Mouse (Mus musculus) limb, embryonic 11.5 days (tissue): ENCODE results near the gene Dnmbp. TPM values are rescaled to one million over a fixed set of nuclear protein-coding genes. Genes with fewer than 3 reads are reported as not detected.

Experiments used
- ATAC-seq: fragments of 200-750 bp; cut with Nextera tagmentation; 2 replicates; pipeline ENCODE4 v1.8.0; 2017; ENCODE audit warnings: low read depth; ENCODE audit not compliant: insufficient number of reproducible peaks, low FRiP score, low TSS enrichment
- DNase-seq: peaks from one replicate; pipeline ENCODE4 v3.0.0-alpha.2; 2015; ENCODE audit warnings: low spot score
- H3K27ac ChIP-seq: fragments of 300-500 bp; sonication (generic); replicated peaks from 2 replicates; pipeline ENCODE4 v1.5.1; 2014; ENCODE audit warnings: low read depth, mild to moderate bottlenecking, low read length
- H3K27me3 ChIP-seq: fragments of 300-500 bp; sonication (generic); 2 replicates; pipeline ENCODE4 v1.6.1; 2014; ENCODE audit warnings: mild to moderate bottlenecking, low read length, mixed read lengths; ENCODE audit not compliant: control insufficient read depth, insufficient read depth
- H3K36me3 ChIP-seq: fragments of 300-500 bp; sonication (generic); 2 replicates; pipeline ENCODE4 v1.6.1; 2014; ENCODE audit warnings: mild to moderate bottlenecking, low read length, moderate library complexity, mixed read lengths; ENCODE audit not compliant: control insufficient read depth, insufficient read depth
- H3K4me1 ChIP-seq: fragments of 300-500 bp; sonication (generic); 2 replicates; pipeline ENCODE4 v1.6.1; 2014; ENCODE audit warnings: low read length, mixed read lengths; ENCODE audit not compliant: control insufficient read depth, insufficient read depth
- H3K4me2 ChIP-seq: fragments of 300-500 bp; sonication (generic); 2 replicates; pipeline ENCODE4 v1.6.1; 2014; ENCODE audit warnings: low read depth, mild to moderate bottlenecking, moderate library complexity; ENCODE audit not compliant: severe bottlenecking
- H3K4me3 ChIP-seq: fragments of 300-500 bp; sonication (generic); 2 replicates; pipeline ENCODE4 v1.5.1; 2014; ENCODE audit warnings: low read depth, low read length
- H3K9ac ChIP-seq: fragments of 300-500 bp; sonication (generic); 2 replicates; pipeline ENCODE4 v1.6.1; 2014; ENCODE audit warnings: mild to moderate bottlenecking, low read length
- H3K9me3 ChIP-seq: fragments of 300-500 bp; sonication (generic); 2 replicates; pipeline ENCODE4 v1.6.1; 2016; ENCODE audit warnings: low read length; ENCODE audit not compliant: control insufficient read depth
- WGBS: fragments of 180-500 bp; shearing (Covaris S2); extraction: QIAGEN DNeasy Blood & Tissue Kit; methylation state at CpG from one replicate; pipeline ENCODE4 v1.1.7; 2014; 5-methylcytosine and 5-hydroxymethylcytosine counted together
- polyA plus RNA-seq: library from polyadenylated mRNA; unstranded; fragments of >200 nt; fragmentation: Nextera tagmentation; extraction: Ambion mirVana; gene quantifications from 2 replicates; pipeline ENCODE4 v1.2.1, GENCODE M21; 2014

Gene Dnmbp
- 25.1 and 26.0 TPM in 2 replicates for polyA plus RNA-seq

GRCm38 (mm10) chr19:43939769-43940689 lies at the start of gene Dnmbp:
Gene Dnmbp (minus strand): TSS chr19:43940191.
- no peak within 1 kb of the TSS for H3K27ac ChIP-seq
- no peaks in the 10 kb centered on the region for H3K4me1 ChIP-seq
- DNase-seq (peak; percentile 87), ATAC-seq (peak; percentile 67; the same call in 1 of the 2 replicates)
- H3K27me3 ChIP-seq: no peaks in the 10 kb centered on the region
- H3K9me3 ChIP-seq: no peaks in the 10 kb centered on the region
- 5% methylated on average over 57 of the region's 94 CpGs for WGBS
- H3K4me2 ChIP-seq: peak within 1 kb of the TSS; percentile 69
- peak within 1 kb of the TSS; percentile 66 for H3K4me3 ChIP-seq
- no peaks in the 10 kb centered on the region for H3K36me3 ChIP-seq
- peak within 1 kb of the TSS; percentile 84 for H3K9ac ChIP-seq

GRCm38 (mm10) chr19:43986069-43986794 lies 46.2 kb upstream of the Dnmbp start, which contains the start of gene Cpn1:
Gene Cpn1 (minus strand): TSS chr19:43986556.
- 23% methylated on average over 30 of the region's 30 CpGs for WGBS
- H3K4me3 ChIP-seq: no peak within 1 kb of the TSS
- no peak for ATAC-seq
- DNase-seq: peak; percentile 27
- H3K9me3 ChIP-seq: no peaks in the 10 kb centered on the region
- peak within 1 kb of the TSS; percentile 24; the same call in 1 of the 2 replicates for H3K4me2 ChIP-seq
- no peaks in the 10 kb centered on the region for H3K36me3 ChIP-seq
- no peaks in the 10 kb centered on the region for H3K27me3 ChIP-seq
- no peaks in the 10 kb centered on the region for H3K4me1 ChIP-seq
- H3K9ac ChIP-seq: no peak within 1 kb of the TSS
- H3K27ac ChIP-seq: no peak within 1 kb of the TSS

DNA sequence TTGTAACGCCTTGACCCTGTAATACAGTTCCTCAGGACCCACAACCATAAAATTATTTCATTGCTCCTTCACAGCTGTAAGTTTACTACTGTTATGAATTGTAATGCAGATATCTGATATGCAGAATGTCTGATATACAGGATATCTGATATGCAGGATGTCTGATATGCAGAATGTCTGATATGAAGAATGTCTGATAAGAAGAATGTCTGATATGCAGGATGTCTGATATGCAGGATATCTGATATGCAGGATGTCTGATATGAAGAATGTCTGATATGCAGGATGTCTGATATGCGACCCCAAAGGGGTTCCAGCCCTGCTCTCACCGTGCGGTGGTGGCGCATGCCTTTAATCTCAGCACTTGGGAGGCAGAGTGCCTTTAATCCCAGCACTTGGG lies 42.0 kb upstream of the Dnmbp start:
- no peak overlapping the region for H3K4me2 ChIP-seq
- no peaks in the 10 kb centered on the region for H3K9me3 ChIP-seq
- ATAC-seq (no peak), DNase-seq (no peak)
- no peak overlapping the region for H3K4me3 ChIP-seq
- no peaks in the 10 kb centered on the region for H3K36me3 ChIP-seq
- H3K27me3 ChIP-seq: no peaks in the 10 kb centered on the region
- no peak overlapping the region for H3K9ac ChIP-seq
- no peak overlapping the region for H3K27ac ChIP-seq
- 91% methylated on average over 5 of the region's 5 CpGs for whole genome bisulfite sequencing
- H3K4me1 ChIP-seq: no peaks in the 10 kb centered on the region

GRCm38 (mm10) chr19:43980711-43981110 lies 40.7 kb upstream of the Dnmbp start:
- no peak overlapping the region for H3K4me2 ChIP-seq
- no peak overlapping the region for H3K27ac ChIP-seq
- no peak overlapping the region for H3K9ac ChIP-seq
- DNase-seq: no peak
- no peaks in the 10 kb centered on the region for H3K36me3 ChIP-seq
- H3K27me3 ChIP-seq: no peaks in the 10 kb centered on the region
- H3K4me3 ChIP-seq: no peak overlapping the region
- no peak for ATAC-seq
- no peaks in the 10 kb centered on the region for H3K9me3 ChIP-seq
- WGBS: 93% methylated on average over 17 of the region's 17 CpGs
- no peaks in the 10 kb centered on the region for H3K4me1 ChIP-seq

DNA sequence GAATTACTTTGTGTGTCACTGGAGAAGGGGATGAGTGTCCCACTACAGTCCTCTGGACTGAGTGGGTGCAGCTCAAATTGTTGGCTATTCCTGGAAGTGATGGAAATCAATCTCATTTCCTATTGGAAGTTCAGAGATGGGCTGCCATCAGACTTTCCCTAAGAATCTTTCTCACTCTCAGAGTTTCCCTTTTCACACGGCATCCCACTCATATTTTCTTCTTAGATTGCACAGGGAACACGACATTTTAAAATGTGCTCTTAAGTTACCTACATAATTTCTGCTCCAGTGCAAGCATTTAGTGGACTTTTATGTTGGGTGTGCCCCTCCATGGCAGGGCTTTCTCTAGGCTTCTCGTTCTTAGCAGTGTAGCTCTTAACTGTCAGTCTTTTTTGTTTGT lies 37.8 kb upstream of the Dnmbp start:
- Histone ChIP-seq H3K27me3 (no peaks in the 10 kb centered on the region), H3K36me3 (no peaks in the 10 kb centered on the region), H3K4me3 (no peak overlapping the region), H3K4me2 (no peak overlapping the region), H3K9ac (no peak overlapping the region), H3K4me1 (no peaks in the 10 kb centered on the region), H3K27ac (no peak overlapping the region), H3K9me3 (no peaks in the 10 kb centered on the region)
- 83% methylated on average over 3 of the region's 3 CpGs for WGBS
- no peak for DNase-seq
- ATAC-seq: no peak

DNA sequence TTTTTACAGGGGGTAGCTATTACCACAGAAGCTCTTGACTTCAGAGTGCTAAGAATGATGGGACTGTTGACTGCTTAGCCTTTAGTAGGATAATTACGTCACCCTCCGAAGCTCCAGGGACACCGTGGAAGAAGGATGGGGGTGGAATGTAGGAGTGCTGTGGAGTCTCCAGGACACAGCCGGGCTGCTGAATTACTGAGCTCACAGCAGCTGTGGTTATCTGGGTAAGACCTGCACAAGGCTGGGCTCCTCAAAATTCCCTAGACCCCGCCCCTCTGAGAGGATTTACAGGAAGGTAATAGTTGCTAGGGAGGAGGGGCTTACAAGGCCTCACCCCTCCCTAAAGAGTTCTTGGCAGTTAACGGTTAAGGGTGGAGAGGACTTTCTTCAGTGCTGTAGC lies 36.7 kb upstream of the Dnmbp start:
- H3K9me3 ChIP-seq: no peaks in the 10 kb centered on the region
- no peak overlapping the region for H3K4me2 ChIP-seq
- H3K27me3 ChIP-seq: no peaks in the 10 kb centered on the region
- H3K4me1 ChIP-seq: no peaks in the 10 kb centered on the region
- ATAC-seq (no peak), DNase-seq (no peak)
- no peak overlapping the region for H3K27ac ChIP-seq
- no peaks in the 10 kb centered on the region for H3K36me3 ChIP-seq
- no peak overlapping the region for H3K4me3 ChIP-seq
- 60% methylated on average over 6 of the region's 6 CpGs for WGBS
- no peak overlapping the region for H3K9ac ChIP-seq

DNA sequence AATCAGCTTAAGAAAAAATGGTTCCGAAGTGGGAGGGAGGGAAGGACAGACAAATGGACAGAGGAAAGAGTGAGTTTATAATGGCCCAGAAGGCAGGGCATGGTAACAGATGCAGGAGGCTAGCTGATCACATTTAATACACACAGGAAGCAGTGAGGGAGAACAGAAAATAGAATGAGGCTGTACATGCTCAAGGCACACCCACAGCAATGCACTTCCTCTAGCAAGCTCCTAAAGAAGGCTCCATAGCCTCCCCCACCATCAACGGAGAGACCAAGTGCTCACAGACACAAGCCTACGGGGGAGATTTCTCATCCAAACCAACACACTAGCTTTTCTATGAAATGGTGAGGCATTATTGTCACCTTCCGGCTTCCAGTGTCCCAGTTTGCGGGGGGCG lies 34.2 kb upstream of the Dnmbp start:
- no peak overlapping the region for H3K9ac ChIP-seq

DNA sequence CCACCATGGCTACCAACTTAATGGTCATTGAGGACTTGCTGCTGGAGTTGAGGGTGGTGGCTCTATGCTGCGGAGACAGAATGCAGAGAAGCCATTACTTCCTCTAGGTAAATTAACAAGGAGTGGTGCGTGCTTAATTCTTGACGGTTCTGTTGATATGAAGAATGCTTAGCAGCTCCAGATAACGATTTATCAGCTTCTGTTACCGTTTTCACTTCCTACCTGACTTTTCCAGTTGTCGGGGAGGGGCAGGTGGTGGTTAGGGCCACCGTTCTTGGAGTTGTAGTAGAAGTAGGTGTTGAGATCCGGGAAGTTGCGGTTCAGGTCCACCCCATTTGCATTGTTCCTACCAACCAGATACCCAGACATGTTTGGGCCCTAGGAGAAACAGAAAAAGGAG lies 33.7 kb upstream of the Dnmbp start:
- Histone ChIP-seq H3K4me1 (no peaks in the 10 kb centered on the region), H3K36me3 (no peaks in the 10 kb centered on the region), H3K9ac (no peak overlapping the region), H3K27me3 (no peaks in the 10 kb centered on the region), H3K4me3 (no peak overlapping the region), H3K4me2 (no peak overlapping the region), H3K9me3 (no peaks in the 10 kb centered on the region), H3K27ac (no peak overlapping the region)
- 87% methylated on average over 9 of the region's 9 CpGs for WGBS
- DNase-seq (no peak), ATAC-seq (no peak)

More for the DNA sequence above, 34.2 kb upstream of the Dnmbp start:
- WGBS: 97% methylated on average over 6 of the region's 6 CpGs
- DNase-seq (no peak), ATAC-seq (no peak)
- Histone ChIP-seq H3K9me3 (no peaks in the 10 kb centered on the region), H3K4me3 (no peak overlapping the region), H3K27me3 (no peaks in the 10 kb centered on the region), H3K4me2 (no peak overlapping the region), H3K4me1 (no peaks in the 10 kb centered on the region), H3K36me3 (no peaks in the 10 kb centered on the region), H3K27ac (no peak overlapping the region)
